Mouse (Mus musculus): ENCODE results near the gene Sept10.

DNA sequence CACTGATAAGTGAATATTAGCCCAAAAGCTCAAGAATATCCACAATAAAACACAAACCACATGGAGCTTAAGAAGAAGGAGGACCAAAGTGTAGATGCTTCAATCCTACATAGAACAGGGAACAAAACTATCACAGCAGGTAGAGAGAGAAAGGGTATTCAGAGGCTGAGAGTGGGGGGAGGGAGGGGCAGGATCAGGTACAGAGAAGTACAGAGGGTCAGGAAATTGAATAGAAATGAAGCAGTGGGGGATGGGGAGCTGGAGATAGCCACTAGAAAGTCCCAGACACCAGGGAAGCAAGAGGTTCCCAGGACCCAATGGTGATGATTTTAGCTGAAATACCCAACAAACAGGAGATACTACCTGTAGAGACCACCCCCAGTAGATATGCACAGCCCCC, 21.6 kb downstream of the Sept10 start:
- TF ChIP-seq CTCF (IDR thresholded peaks at IDR 0.05; ENCODE audit: insufficient read depth, low read length) (no peak), POLR2A (IDR thresholded peaks at IDR 0.05; ENCODE audit: borderline replicate concordance, extremely low read depth, low read depth, low read length) (no peak)

All from lung, adult 2 months (tissue).